Mouse (Mus musculus): ENCODE data around the gene Cdh15. TPM values are rescaled to one million over a fixed set of nuclear protein-coding genes. Genes with fewer than 3 reads are reported as not detected.
A peak's percentile ranks its signal among the peaks of the same experiment; 100 is the strongest.

Cdh15 gene
- total RNA-seq (2021): 1 to 10 TPM; 2.4 to 2.9 TPM

- intact Hi-C loops (cut with DNase I): no loop called here
- peak; percentile 18 to 81 for DNase-seq (ENCODE audit: extremely low spot score in 1 of 2, low spot score in 2 of 2)
Measured at GRCm38 (mm10) chr8:122847829-122848561, at the start of gene Cdh15. TSS of gene Cdh15 (plus strand) at chr8:122847966.

DNA sequence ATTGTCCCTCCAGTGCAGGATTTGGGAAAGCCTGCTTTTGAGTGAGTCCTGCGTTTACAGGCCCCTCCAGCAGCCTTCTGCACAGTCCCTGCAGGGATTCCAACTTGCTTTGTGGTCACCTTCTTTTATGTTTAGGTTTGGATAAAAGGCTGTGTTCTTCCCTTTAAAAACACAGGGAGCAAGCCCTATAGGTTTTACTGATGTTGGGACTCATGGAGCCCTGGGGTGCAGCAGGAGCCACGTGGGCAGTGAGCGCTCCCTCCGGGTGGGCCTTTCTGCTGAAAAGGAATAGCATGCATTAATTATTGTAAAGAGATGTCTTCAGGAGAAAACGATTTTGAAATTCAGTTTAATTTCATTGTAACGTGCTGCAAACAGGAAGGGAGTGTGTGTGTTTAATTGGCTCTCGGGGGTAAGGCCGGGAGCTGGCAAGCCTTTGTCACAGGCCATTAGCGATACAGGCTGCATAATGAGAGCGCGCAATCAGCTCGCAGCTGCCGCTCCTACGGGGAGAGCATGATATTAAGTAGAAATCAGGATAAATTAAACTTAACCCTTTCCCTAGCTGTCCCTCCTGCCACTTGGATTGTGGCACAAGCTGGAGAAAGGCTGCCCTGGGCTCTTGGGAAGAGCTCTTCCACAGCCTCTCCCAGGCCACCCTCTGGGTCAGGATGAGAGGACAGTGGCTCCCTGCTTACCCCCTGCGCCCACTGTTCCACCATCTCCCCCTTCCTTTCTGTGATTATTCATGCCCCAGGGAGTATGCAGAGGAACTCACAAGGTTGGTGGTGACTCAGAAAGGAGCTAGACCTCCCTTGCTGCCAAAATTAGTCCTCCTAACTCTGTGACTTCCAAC, 43.6 kb upstream of the Cdh15 start:
- intact Hi-C loops (cut with DNase I): no loop called here
- no peak for DNase-seq (ENCODE audit: extremely low spot score in 1 of 2, low spot score in 2 of 2)

- DNase-seq (ENCODE audit: extremely low spot score in 1 of 2, low spot score in 2 of 2): peak; percentile 30 to 51
- intact Hi-C loops (cut with DNase I): no loop called here
Measured at GRCm38 (mm10) chr8:122805349-122805748, 42.4 kb upstream of the Cdh15 start.

- no peak for DNase-seq (ENCODE audit: extremely low spot score in 1 of 2, low spot score in 2 of 2)
- intact Hi-C loops (cut with DNase I): no loop called here
Measured at GRCm38 (mm10) chr8:122806956-122807538, 40.7 kb upstream of the Cdh15 start.

GRCm38 (mm10) chr8:122807907-122808306, 39.9 kb upstream of the Cdh15 start:
- no peak for DNase-seq (ENCODE audit: extremely low spot score in 1 of 2, low spot score in 2 of 2)
- intact Hi-C loops (cut with DNase I): no loop called here

DNA sequence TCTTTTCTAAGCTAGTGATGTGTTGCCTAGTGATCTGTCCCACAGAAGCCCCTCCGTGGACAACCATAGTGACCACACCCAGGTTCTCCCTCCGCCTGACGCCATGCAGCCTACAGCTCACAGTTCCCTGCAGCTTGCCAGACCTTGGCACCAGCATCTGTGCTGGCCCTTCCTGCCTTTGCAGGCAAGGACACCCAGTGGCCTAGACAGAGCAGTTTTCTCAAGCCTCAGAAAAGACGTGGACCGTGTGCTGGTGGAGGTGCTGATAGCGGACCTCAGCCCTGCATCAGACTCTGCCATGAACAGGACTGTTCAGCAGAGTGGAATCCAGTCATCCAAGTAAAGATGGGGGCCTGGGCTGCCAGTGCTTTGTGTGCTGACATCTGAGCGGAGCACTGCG, 37.4 kb upstream of the Cdh15 start:
- DNase-seq (ENCODE audit: extremely low spot score in 1 of 2, low spot score in 2 of 2): no peak
- intact Hi-C loops (cut with DNase I): no loop called here

- intact Hi-C loops (cut with DNase I): no loop called here
- DNase-seq (ENCODE audit: extremely low spot score in 1 of 2, low spot score in 2 of 2): no peak
Measured at GRCm38 (mm10) chr8:122811870-122812494, 35.8 kb upstream of the Cdh15 start.

DNA sequence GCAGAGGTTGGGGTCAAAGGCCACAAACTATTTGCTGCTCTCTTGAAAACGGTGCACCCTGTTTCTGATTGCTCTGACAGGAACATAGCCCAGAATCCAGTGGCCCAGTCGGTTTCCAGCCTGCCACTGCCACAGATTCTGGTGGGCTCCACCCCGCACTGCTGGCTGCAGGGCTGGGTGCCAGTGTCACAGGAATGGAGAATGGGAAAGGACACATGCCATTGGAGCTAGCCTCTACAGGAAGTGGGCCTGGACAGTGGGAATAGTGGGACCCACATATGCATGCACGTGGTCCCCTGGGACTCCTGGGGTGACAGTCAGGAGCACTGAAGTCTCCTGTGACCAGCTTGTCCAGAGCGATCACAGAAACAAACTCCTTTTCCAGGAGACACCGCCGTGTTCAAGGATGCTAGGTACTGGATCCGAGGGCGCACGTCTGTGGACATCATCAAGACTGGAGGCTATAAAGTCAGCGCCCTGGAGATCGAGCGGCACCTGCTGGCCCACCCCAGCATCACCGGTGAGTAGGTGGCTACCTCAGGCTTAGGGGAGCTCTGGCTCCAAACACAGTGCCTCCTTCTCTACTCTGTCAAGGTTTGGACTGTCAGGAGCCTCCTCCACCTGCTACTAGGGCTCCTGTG, 35.0 kb upstream of the Cdh15 start:
- intact Hi-C loops (cut with DNase I): no loop called here
- DNase-seq (ENCODE audit: extremely low spot score in 1 of 2, low spot score in 2 of 2): no peak

DNA sequence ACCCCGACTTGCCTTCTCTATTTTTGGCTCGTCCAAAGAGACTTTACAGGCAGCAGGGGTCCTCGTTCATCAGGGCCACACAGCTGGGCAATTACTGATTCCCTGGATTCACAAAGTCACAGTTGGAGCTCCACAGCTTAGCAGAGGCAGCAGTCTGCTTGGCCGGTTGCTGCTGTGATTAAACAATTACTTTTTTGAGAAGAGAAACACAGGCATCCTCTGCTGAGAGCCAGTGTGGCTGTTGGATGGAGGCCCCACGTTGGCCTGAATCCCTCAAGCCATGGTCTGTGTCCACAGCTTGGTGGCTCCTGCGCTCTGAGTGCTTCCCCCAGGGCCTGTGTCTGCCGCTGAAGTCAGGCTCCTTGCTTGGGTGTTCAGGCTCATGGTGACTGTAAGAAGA, 33.2 kb upstream of the Cdh15 start:
- DNase-seq (ENCODE audit: extremely low spot score in 1 of 2, low spot score in 2 of 2): peak in 1 of 2 experiments; percentile 25
- intact Hi-C loops (cut with DNase I): no loop called here

DNA sequence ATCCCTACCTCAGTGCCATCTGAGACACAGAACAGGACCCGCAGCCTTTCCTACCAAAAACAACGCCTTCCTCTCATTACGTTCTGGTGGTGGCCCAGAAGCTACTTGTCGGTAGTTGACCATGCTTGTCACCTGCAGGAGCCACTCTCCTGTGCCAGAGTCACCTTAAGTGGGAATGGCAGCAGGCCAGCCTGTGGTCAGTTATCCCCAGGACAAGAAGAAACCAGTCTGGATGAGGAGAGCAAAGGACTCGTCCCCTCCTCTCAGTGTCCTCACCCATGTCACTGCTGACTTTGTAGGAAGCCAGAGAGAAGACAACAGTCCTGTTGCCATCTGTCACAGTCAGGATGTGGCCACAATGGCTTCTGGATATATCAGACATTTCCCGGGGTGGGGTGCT, 30.8 kb upstream of the Cdh15 start:
- intact Hi-C loops (cut with DNase I): no loop called here
- DNase-seq (ENCODE audit: extremely low spot score in 1 of 2, low spot score in 2 of 2): no peak

- intact Hi-C loops (cut with DNase I): no loop called here
- DNase-seq (ENCODE audit: extremely low spot score in 1 of 2, low spot score in 2 of 2): no peak
Measured at GRCm38 (mm10) chr8:122817724-122818496, 29.9 kb upstream of the Cdh15 start.

DNA sequence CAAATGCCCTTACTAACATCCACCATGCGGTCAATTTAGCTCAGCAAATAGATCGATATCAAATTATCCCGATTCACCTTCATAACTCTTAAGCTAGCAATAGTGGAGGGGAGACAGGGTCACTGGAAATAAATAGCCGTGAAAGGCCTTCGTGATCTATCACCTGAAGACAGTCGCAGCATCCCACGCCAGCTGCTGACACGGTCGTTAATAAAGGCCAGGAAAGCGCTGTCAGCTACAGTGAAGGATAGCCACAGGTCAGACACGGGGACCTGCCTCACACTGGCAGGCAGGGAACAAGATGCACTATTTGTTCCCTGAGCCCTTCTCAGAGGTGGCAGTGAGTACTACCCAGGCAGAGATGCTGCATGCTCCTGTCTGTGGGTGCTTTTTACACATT, 28.0 kb upstream of the Cdh15 start:
- DNase-seq (ENCODE audit: extremely low spot score in 1 of 2, low spot score in 2 of 2): no peak
- intact Hi-C loops (cut with DNase I): no loop called here

DNA sequence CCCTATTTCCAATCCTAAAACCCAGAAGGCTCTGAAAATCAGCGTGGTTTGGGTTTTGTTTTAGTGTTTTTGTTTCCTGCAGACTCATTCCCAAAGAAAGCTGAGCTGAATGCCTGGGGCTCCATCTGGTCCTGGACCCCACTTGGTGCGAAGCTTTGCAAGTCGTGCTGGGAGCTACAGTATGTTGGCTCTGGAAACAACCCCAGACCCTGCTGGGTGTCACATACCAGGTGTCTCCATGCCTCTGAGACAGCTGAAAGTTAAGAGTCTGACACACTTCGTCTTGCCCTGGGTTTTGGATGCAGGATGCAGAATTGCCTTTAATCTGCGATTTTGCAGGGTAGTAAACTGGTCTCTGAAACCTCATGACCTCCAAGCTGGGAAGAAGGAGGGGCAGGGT, 23.2 kb upstream of the Cdh15 start:
- intact Hi-C loops (cut with DNase I): no loop called here
- DNase-seq (ENCODE audit: extremely low spot score in 1 of 2, low spot score in 2 of 2): peak in 1 of 2 experiments; percentile 54

DNA sequence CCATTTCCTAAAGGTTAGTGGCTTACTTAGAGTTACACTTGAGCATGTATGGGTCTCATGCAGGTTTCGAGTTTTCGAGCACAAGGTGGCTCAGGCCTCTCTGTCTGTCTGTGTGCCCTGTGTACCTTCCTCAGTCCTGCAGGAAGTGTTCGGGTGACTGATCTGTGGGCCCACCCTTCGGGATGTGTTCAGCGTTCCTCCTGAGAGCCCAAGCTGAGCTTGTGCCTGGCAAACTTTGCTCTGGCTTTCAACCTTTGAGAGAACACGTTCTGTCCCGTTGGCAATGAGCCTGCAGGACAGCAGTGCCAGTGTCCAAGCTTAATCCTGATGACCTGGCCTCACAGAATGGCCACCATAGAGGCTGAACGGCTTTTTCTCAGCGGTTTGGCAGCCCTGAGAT, 22.8 kb upstream of the Cdh15 start:
- DNase-seq (ENCODE audit: extremely low spot score in 1 of 2, low spot score in 2 of 2): no peak
- intact Hi-C loops (cut with DNase I): no loop called here

DNA sequence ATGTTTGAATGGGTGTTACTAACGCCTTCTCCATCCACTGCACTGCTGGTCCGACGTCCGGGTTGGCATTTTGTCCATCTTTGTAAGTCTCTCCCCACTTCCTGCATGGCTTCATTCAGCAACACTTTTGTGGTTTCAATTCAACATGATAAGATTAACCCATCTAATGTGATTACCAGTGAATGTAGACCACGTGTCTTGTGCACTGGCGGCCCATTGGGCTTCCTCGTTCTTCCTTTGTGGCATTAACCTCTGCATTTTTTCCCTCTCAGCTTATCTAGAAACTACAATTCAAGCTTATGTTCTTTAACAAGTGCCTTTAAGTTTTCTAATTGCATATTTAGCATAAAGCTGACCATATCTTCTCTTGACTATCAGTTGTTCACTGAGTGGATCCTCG, 22.4 kb upstream of the Cdh15 start:
- DNase-seq (ENCODE audit: extremely low spot score in 1 of 2, low spot score in 2 of 2): no peak
- intact Hi-C loops (cut with DNase I): no loop called here

DNA sequence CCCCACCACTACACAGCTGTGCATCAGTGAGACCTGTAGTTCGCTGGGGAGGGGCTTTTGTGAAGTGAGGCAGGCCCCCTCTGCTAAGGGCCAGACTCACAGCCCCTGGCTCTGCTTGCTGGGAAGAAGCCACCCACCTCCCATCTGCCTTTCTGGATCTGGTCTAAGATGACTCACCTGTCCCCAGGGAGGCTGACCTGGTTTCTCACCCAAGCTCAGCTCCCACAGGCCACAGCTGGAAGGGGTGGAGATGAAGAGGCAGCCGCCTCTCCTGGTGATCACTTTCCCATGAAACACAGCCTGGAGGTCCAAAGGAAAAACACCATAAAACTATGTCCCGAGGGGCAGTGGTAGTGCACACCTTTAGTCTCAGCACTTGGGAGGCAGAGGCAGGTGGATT, 18.4 kb upstream of the Cdh15 start:
- intact Hi-C loops (cut with DNase I): no loop called here

DNA sequence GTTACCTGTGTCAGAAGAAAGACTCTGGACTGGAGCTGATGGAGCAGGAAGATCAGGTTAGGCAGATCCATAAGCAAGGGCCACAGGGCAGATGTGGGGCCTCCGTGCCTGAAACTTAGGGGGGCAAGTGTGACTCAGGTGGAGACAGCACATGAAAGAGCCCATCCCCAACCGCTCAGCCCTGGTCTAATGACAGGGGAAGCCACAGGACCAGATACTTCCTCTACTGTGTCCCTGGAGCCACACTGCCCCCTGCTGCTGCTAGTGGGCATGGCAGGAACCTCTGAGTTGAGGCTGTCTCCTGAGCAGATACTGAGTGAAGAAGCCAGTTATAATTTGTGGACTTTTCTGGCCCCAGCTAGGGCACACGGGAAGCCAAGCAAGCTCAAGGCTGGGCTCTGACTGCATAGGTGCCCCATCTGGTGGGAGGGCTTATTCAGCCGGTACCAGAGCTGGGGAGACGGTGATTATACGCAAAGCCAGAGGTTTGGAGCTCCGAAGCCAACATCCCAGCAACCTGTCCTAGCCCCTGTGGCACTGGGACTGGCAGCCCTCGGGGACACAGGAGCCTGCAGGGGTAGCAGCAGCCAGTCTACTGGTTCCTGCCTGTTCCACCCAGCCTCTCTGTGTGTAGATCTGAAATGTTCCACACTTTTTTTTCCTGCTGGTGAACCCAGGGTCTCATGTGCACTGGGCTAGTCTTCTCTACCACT, 17.3 kb upstream of the Cdh15 start:
- intact Hi-C loops (cut with DNase I): loop anchor here (2.0 to 5.0 kb wide), 3 partner anchors 152 to 333 kb away; no protein-coding TSS in a partner anchor
- peak; percentile 87 to 89 for DNase-seq (ENCODE audit: extremely low spot score in 1 of 2, low spot score in 2 of 2)

More for the DNA sequence above, 18.4 kb upstream of the Cdh15 start:
- no peak for DNase-seq (ENCODE audit: extremely low spot score in 1 of 2, low spot score in 2 of 2)
